Mouse (Mus musculus) heart, embryonic 16.5 days (tissue): Measurements from ENCODE around the gene Tmem239. TPM values are rescaled to one million over a fixed set of nuclear protein-coding genes. Genes with fewer than 3 reads are reported as not detected.

Source experiments
- ATAC-seq: fragments of 200-750 bp; cut with Nextera tagmentation; replicated peaks from 2 replicates; pipeline ENCODE4 v1.8.0; 2017; ENCODE audit warnings: moderate number of reproducible peaks; ENCODE audit not compliant: insufficient read depth, low FRiP score; ENCODE audit errors: extremely low read depth
- H3K27ac ChIP-seq: fragments of 300-500 bp; sonication (generic); 2 replicates; pipeline ENCODE4 v1.5.1; 2014; ENCODE audit warnings: mild to moderate bottlenecking, low read length, control low read depth, moderate library complexity
- H3K27me3 ChIP-seq: fragments of 300-500 bp; sonication (generic); 2 replicates; pipeline ENCODE4 v1.6.1; 2014; ENCODE audit warnings: low read length, mixed read lengths; ENCODE audit not compliant: control insufficient read depth, insufficient read depth
- H3K36me3 ChIP-seq: fragments of 300-500 bp; sonication (generic); 2 replicates; pipeline ENCODE4 v1.6.1; 2014; ENCODE audit not compliant: control insufficient read depth, insufficient read depth
- H3K4me1 ChIP-seq: fragments of 300-500 bp; sonication (generic); 2 replicates; pipeline ENCODE4 v1.6.1; 2014; ENCODE audit warnings: low read length, mixed read lengths; ENCODE audit not compliant: control insufficient read depth, insufficient read depth
- H3K4me2 ChIP-seq: fragments of 300-500 bp; sonication (generic); 2 replicates; pipeline ENCODE4 v1.6.1; 2014; ENCODE audit warnings: low read depth, mild to moderate bottlenecking, control low read depth, low read length
- H3K4me3 ChIP-seq: fragments of 300-500 bp; sonication (generic); 2 replicates; pipeline ENCODE4 v1.5.1; 2014; ENCODE audit warnings: mild to moderate bottlenecking, control low read depth, low read length
- H3K9ac ChIP-seq: fragments of 300-500 bp; sonication (generic); 2 replicates; pipeline ENCODE4 v1.6.1; 2014; ENCODE audit warnings: low read length, control low read depth
- H3K9me3 ChIP-seq: fragments of 300-500 bp; sonication (generic); replicated peaks from 2 replicates; pipeline ENCODE4 v1.6.1; 2016; ENCODE audit warnings: low read length; ENCODE audit not compliant: control insufficient read depth
- WGBS: fragments of 180-500 bp; shearing (Covaris S2); extraction: QIAGEN DNeasy Blood & Tissue Kit; methylation state at CpG from one replicate; pipeline ENCODE4 v1.1.7; 2014; 5-methylcytosine and 5-hydroxymethylcytosine counted together
- polyA plus RNA-seq: library from polyadenylated mRNA; unstranded; fragments of >200 nt; fragmentation: Nextera tagmentation; extraction: Ambion mirVana; gene quantifications from 2 replicates; pipeline ENCODE4 v1.2.1, GENCODE M21; 2015

Tmem239 gene
- polyA plus RNA-seq, 1 experiment from 2014 or later: not detected

DNA sequence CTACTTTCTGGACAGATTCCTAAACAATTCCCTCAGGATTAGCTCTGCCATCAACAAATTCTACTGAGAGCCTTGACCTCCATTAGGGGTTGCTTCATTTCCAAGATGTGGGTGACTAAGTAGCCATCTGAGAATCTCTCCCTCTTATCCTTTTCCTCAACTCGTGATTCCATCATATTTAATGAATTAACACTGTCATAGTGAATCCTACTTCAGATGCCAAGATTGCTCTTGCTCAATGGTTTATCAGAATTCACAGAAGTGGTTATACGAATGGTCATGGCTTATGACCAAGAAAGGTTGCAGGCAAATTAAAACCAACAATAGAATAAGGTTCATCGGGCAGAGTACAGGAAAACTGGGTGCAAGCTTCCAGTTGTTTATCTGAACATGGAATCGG is 4.4 kb upstream of the Tmem239 start:
- Histone ChIP-seq H3K4me3 (no peak overlapping the region), H3K27me3 (peaks cover 14% of the 10 kb centered on the region), H3K4me1 (peaks cover 4% of the 10 kb centered on the region), H3K9me3 (no peaks in the 10 kb centered on the region), H3K9ac (no peak overlapping the region), H3K4me2 (no peak overlapping the region), H3K27ac (no peak overlapping the region), H3K36me3 (no peaks in the 10 kb centered on the region)
- no peak for ATAC-seq
- 65% methylated on average over 4 of the region's 4 CpGs for WGBS

DNA sequence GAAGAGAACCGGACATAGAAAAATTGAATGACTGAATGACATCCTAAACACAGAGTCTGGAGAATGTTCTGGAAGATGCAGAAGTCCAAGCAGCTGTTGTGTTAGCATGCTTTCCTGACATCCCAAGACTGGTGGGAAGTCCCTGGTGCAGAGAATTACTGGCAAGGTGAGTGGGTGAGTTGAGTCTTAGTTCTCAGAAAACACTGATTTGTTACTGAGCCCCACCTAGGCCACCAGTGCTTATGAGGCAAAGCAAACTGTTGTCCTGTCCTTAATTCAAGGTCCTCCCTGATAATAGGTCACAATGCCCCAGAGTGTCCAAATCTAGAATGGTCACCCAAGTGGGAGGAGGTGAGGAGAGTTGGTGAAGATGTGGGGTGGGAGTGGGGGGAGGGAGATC is 1.3 kb upstream of the Tmem239 start, which contains the start of the genes Gm28372 and 1700020A23Rik:
Gene Gm28372, plus strand, starts transcription at position 301 of the 400 bp plus-strand sequence.
Gene 1700020A23Rik, plus strand, starts transcription at position 321 of the 400 bp plus-strand sequence.
- H3K4me2 ChIP-seq: no peak within 1 kb of the TSS

DNA sequence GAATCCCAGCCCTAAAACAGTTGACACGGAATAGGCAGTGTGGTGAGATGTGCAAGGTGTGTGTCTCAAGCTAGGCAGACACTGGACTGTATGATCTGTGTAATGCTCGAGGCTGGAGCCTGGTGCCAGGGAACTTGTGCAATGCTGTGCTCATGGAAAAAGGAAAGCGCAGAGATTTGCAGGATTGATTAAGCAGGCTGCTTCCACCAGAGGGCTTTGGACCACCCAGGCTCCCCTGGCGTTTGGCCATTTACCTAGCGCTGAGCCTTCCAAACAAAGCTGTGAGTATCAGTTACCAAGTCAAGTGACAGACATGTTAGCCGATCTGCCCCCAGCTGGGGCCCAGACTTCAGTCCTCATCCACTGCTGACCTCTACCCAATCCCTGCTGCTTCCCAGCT is 1.9 kb downstream of the Tmem239 start:
- ATAC-seq: no peak; the same call in 1 of the 2 replicates

More for the DNA sequence above, 1.3 kb upstream of the Tmem239 start, which contains the start of the genes Gm28372 and 1700020A23Rik:
- H3K27ac ChIP-seq: no peak within 1 kb of the TSS
- no peaks in the 10 kb centered on the region for H3K36me3 ChIP-seq
- no peaks in the 10 kb centered on the region for H3K9me3 ChIP-seq
- no peaks in the 10 kb centered on the region for H3K4me1 ChIP-seq
- no peak within 1 kb of the TSS for H3K4me3 ChIP-seq
- WGBS: 82% methylated on average over 1 of the region's 1 CpGs
- no peak within 1 kb of the TSS for H3K9ac ChIP-seq
- ATAC-seq: no peak
- no peaks in the 10 kb centered on the region for H3K27me3 ChIP-seq

DNA sequence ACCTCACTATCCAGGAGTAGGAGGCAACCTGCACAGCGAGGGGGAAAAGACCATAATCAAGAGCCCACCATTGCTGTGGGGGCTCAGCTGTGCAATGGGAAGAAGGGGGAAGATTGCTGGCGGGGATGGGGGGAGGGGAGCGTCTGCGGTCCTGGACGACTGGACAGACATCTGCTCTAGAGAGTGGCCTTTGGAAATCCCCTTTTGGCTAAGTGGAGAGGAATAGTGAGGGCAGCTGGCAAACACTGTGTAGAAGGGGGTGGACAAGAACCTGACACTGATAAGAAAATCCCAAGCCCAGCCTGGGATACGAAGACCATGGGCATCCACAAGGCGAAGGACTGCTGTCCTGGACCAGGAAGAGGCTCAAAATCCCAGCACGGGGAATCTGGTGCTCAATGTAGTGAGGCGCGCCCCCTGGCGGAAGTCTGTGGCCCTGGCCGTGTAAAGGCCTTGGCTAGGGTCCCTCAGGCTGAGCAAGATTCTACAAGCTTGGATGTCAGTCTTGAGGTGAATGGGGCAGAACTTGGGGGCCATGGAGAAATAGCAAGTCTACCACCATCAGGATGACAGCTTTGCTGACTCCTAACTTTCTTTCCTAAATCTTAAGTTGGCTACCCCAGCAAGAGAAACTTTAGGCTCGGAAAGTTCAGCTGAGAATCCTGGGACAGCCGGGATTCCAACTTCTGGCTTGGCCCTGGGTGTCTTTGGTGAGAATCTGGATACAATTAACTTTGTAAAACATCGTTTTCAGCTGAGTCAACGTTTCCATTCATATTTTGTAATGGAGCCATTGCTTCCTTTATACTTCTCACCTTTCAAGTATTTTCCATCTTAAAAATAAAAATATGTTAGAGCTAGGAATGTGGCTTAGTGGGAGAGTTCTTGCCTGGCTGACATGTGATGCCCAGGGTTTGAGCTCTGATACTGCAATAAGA is 5.5 kb downstream of the Tmem239 start:
- 31% methylated on average over 16 of the region's 16 CpGs for WGBS
- Histone ChIP-seq H3K9ac (no peak overlapping the region), H3K27ac (no peak overlapping the region), H3K4me1 (no peaks in the 10 kb centered on the region), H3K4me2 (no peak overlapping the region), H3K27me3 (no peaks in the 10 kb centered on the region), H3K4me3 (no peak overlapping the region), H3K9me3 (no peaks in the 10 kb centered on the region), H3K36me3 (no peaks in the 10 kb centered on the region)
- ATAC-seq: peak; percentile 80

More for the DNA sequence above, 1.9 kb downstream of the Tmem239 start:
- Histone ChIP-seq H3K4me2 (no peak overlapping the region), H3K4me1 (no peaks in the 10 kb centered on the region), H3K27ac (no peak overlapping the region), H3K27me3 (no peaks in the 10 kb centered on the region), H3K36me3 (no peaks in the 10 kb centered on the region), H3K9ac (no peak overlapping the region), H3K9me3 (no peaks in the 10 kb centered on the region), H3K4me3 (no peak overlapping the region)
- 19% methylated on average over 6 of the region's 6 CpGs for WGBS

DNA sequence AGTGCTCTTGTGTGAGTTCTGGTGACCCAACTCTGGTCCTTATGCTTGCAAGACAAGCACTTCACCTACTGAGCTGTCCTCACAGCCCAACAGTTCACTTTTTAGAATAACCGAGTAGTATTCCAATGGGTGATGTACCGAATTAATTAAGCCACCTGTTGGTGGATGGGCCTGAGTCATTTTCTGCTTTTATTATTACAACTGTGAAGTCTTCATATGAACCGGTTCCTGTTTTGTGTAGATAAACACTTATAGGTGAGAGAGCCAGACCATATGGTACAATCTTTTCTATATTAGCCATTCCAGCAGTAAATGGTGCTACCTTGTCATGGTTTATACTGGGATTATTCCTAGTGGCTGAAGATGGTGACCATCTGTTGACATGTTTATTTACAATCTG is 6.5 kb downstream of the Tmem239 start:
- no peak overlapping the region for H3K9ac ChIP-seq
- no peaks in the 10 kb centered on the region for H3K9me3 ChIP-seq
- 75% methylated on average over 3 of the region's 3 CpGs for WGBS
- H3K4me3 ChIP-seq: no peak overlapping the region
- ATAC-seq: no peak
- no peak overlapping the region for H3K27ac ChIP-seq
- no peak overlapping the region for H3K4me2 ChIP-seq
- no peaks in the 10 kb centered on the region for H3K36me3 ChIP-seq
- no peaks in the 10 kb centered on the region for H3K4me1 ChIP-seq
- H3K27me3 ChIP-seq: no peaks in the 10 kb centered on the region

DNA sequence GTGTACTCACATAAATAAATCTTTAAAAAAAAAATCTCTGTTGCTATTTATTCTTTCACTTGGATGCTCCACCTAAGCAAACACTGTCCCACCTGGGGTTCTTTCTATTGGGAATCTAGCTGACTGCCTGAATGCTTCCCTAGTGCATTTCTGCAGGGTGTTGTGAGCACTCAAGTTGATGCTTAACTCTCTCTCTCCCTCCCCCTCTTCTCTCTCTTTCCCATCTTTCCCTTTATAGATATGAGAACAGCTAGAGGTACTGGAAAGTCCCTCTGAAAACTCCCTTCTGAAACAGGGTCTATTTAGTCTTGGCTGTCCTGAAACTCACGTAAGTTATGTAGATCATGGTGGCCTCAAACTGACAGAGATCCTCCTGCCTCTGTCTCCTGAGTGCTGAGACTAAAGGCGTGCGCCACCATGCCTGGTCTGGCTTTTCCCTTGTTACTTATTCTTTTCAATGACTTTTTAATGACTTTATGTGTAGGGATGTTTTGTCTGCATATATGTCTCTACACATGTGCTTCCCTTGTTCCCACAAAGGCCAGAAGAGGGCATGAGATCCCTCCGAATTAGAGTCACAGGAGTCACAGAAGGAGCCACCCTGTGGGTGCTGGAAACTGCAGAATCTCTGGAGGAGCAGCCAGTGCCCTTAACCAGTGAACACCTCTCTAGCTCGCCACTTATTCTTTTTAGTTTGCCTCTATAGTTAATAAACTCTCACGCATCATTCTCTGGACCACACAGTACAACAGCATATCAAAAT is 8.0 kb downstream of the Tmem239 start:
- WGBS: 73% methylated on average over 6 of the region's 6 CpGs
- H3K9ac ChIP-seq: no peak overlapping the region
- H3K4me3 ChIP-seq: no peak overlapping the region
- no peak for ATAC-seq
- no peak overlapping the region for H3K27ac ChIP-seq
- H3K9me3 ChIP-seq: no peaks in the 10 kb centered on the region
- H3K4me2 ChIP-seq: no peak overlapping the region
- no peaks in the 10 kb centered on the region for H3K36me3 ChIP-seq
- H3K4me1 ChIP-seq: no peaks in the 10 kb centered on the region
- H3K27me3 ChIP-seq: no peaks in the 10 kb centered on the region

DNA sequence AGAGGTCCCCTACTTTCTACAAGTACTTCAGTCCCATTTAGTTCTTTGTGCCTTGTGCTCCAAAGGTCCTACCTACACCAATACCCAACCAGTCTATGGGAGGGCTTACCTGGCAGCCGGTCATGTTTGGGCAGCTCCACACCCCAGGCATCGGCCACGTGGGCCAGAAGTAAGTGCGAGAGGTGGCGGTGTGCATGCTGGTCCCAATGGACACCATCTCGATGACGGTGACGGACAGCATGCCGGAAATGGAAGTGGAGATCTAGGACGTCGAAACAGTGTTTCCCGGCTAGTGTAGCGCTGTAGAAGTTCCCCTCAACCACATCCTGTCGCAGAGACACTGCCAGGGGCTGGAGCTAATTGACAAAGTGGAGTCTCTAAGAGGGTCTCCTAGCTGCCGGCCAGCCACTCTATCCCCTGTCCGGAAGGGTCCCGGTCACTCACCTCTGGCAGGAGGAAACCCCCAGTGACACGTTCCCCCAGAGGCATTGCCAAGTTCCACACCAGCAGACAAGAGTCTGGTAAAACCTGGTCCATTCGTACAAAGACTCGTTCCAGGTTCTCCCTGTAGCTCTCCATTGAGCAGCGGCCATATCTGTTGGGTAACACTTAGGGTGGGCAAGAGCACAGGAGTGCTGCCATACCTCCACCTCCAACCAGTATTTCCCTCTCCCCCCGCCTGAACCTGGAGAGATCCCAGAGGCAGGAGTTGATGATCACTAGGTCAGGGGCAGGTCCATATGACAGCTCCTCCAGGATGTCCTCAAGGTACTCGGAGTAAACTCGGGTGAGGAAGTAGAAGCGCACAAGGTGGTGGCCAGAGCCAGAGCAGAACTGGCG is 15.7 kb downstream of the Tmem239 start:
- Histone ChIP-seq H3K4me2 (no peak overlapping the region), H3K4me3 (no peak overlapping the region), H3K36me3 (no peaks in the 10 kb centered on the region), H3K9me3 (no peaks in the 10 kb centered on the region), H3K4me1 (peaks cover 13% of the 10 kb centered on the region), H3K27me3 (no peaks in the 10 kb centered on the region), H3K9ac (no peak overlapping the region), H3K27ac (no peak overlapping the region)
- WGBS: 95% methylated on average over 26 of the region's 26 CpGs
- no peak for ATAC-seq

DNA sequence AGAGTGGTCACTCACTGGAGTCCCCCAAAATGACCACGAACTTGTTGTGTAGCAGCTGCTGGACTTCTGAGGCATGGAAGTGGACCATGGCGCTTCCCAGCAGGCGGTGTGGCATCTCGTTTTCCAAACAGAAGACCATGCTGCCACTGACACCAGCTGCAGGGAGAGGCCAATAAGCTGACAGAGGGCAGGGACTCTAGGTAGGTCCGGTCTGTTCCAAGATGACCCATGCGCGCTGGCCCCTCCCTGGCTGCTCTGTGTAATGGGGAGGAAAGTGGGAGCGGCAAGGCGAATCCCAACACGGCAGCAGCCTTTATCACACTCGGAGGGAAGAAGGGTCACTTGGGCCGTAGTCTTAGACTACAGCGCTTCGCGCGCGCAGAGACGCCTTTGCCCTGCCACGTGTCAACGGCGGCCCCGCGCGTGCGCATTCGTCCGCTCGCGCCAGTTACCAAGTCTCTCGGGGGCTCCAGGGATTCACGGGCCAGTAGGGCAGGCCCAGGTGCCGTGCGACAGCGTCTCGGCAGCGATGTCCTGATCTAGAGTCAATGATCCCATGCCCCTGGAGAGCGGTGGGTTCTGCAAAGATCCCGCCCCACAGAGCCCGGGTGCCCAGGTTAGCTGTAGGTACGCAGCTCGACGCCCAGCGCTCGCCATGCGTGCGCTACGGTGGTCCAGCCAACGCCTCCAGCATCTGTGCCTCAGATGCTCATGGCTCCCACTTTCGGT is 17.3 kb downstream of the Tmem239 start:
- Histone ChIP-seq H3K27ac (peak overlapping the region; percentile 90), H3K9me3 (no peaks in the 10 kb centered on the region), H3K4me1 (peaks cover 13% of the 10 kb centered on the region), H3K36me3 (peaks cover 2% of the 10 kb centered on the region; the same call in 1 of the 2 replicates), H3K9ac (peak overlapping the region; percentile 92), H3K4me2 (peak overlapping the region; percentile 81), H3K4me3 (peak overlapping the region; percentile 96), H3K27me3 (no peaks in the 10 kb centered on the region)
- peak; percentile 46 for ATAC-seq
- 13% methylated on average over 49 of the region's 49 CpGs for WGBS
